Mouse (Mus musculus) hindbrain, embryonic 11.5 days (tissue): ENCODE measurements around the gene Fmo6. TPM values are rescaled to one million over a fixed set of nuclear protein-coding genes. Genes with fewer than 3 reads are reported as not detected.

Source experiments
- ATAC-seq: fragments of 200-750 bp; cut with Nextera tagmentation; 2 replicates; pipeline ENCODE4 v1.8.0; 2017; ENCODE audit warnings: mild to moderate bottlenecking, moderate TSS enrichment, moderate library complexity; ENCODE audit not compliant: low FRiP score
- DNase-seq: peaks from one replicate; pipeline ENCODE4 v3.0.0-alpha.2; 2015; ENCODE audit warnings: low spot score
- H3K27ac ChIP-seq: fragments of 300-500 bp; sonication (generic); 2 replicates; pipeline ENCODE4 v1.5.1; 2014; ENCODE audit warnings: mild to moderate bottlenecking, low read depth, low read length
- H3K27me3 ChIP-seq: fragments of 300-500 bp; sonication (generic); 2 replicates; pipeline ENCODE4 v1.6.1; 2014; ENCODE audit warnings: mild to moderate bottlenecking, low read length, moderate library complexity, mixed read lengths; ENCODE audit not compliant: control insufficient read depth, insufficient read depth
- H3K36me3 ChIP-seq: fragments of 300-500 bp; sonication (generic); 2 replicates; pipeline ENCODE4 v1.6.1; 2014; ENCODE audit warnings: mild to moderate bottlenecking, low read length, moderate library complexity, mixed read lengths; ENCODE audit not compliant: control insufficient read depth, insufficient read depth
- H3K4me1 ChIP-seq: fragments of 300-500 bp; sonication (generic); replicated peaks from 2 replicates; pipeline ENCODE4 v1.6.1; 2014; ENCODE audit warnings: low read length, mixed read lengths; ENCODE audit not compliant: control insufficient read depth, insufficient read depth
- H3K4me2 ChIP-seq: fragments of 300-500 bp; sonication (generic); replicated peaks from 2 replicates; pipeline ENCODE4 v1.6.1; 2014; ENCODE audit warnings: mild to moderate bottlenecking, low read depth, low read length
- H3K4me3 ChIP-seq: fragments of 300-500 bp; sonication (generic); 2 replicates; pipeline ENCODE4 v1.5.1; 2014; ENCODE audit warnings: low read depth, low read length
- H3K9ac ChIP-seq: fragments of 300-500 bp; sonication (generic); 2 replicates; pipeline ENCODE4 v1.6.1; 2014; ENCODE audit warnings: low read depth, low read length
- H3K9me3 ChIP-seq: fragments of 300-500 bp; sonication (generic); 2 replicates; pipeline ENCODE4 v1.6.1; 2016; ENCODE audit warnings: low read length; ENCODE audit not compliant: control insufficient read depth
- WGBS: fragments of 180-500 bp; shearing (Covaris S2); extraction: QIAGEN DNeasy Blood & Tissue Kit; methylation state at CpG from one replicate; pipeline ENCODE4 v1.1.7; 2014; 5-methylcytosine and 5-hydroxymethylcytosine counted together
- polyA plus RNA-seq: library from polyadenylated mRNA; unstranded; fragments of >200 nt; fragmentation: Nextera tagmentation; extraction: Ambion mirVana; gene quantifications from 2 replicates; pipeline ENCODE4 v1.2.1, GENCODE M21; 2014

The Fmo6 gene
- polyA plus RNA-seq, 1 experiment from 2014 or later: not detected

GRCm38 (mm10) chr1:162895900-162896299 lies 41.4 kb downstream of the Fmo6 start:
- H3K36me3 ChIP-seq: no peaks in the 10 kb centered on the region
- no peak overlapping the region for H3K4me3 ChIP-seq
- H3K4me2 ChIP-seq: no peak overlapping the region
- no peak overlapping the region for H3K27ac ChIP-seq
- WGBS: 43% methylated on average over 6 of the region's 6 CpGs
- no peaks in the 10 kb centered on the region for H3K4me1 ChIP-seq
- H3K27me3 ChIP-seq: no peaks in the 10 kb centered on the region
- no peak overlapping the region for H3K9ac ChIP-seq
- DNase-seq (peak; percentile 83), ATAC-seq (peak; percentile 61; the same call in 1 of the 2 replicates)
- no peaks in the 10 kb centered on the region for H3K9me3 ChIP-seq

GRCm38 (mm10) chr1:162893014-162893413 lies 44.3 kb downstream of the Fmo6 start:
- Histone ChIP-seq H3K4me1 (no peaks in the 10 kb centered on the region), H3K4me3 (no peak overlapping the region), H3K9ac (no peak overlapping the region), H3K27me3 (no peaks in the 10 kb centered on the region), H3K9me3 (no peaks in the 10 kb centered on the region), H3K4me2 (no peak overlapping the region), H3K36me3 (no peaks in the 10 kb centered on the region), H3K27ac (no peak overlapping the region)
- DNase-seq (no peak), ATAC-seq (no peak)
- 95% methylated on average over 6 of the region's 6 CpGs for WGBS

GRCm38 (mm10) chr1:162891980-162892451 lies 45.3 kb downstream of the Fmo6 start:
- 84% methylated on average over 6 of the region's 6 CpGs for WGBS
- no peaks in the 10 kb centered on the region for H3K36me3 ChIP-seq
- H3K9ac ChIP-seq: no peak overlapping the region
- H3K27ac ChIP-seq: no peak overlapping the region
- H3K27me3 ChIP-seq: no peaks in the 10 kb centered on the region
- DNase-seq (no peak), ATAC-seq (no peak)
- H3K4me3 ChIP-seq: no peak overlapping the region
- no peaks in the 10 kb centered on the region for H3K9me3 ChIP-seq
- no peak overlapping the region for H3K4me2 ChIP-seq
- no peaks in the 10 kb centered on the region for H3K4me1 ChIP-seq

- no peaks in the 10 kb centered on the region for H3K9me3 ChIP-seq
- no peak overlapping the region for H3K4me2 ChIP-seq
- H3K4me1 ChIP-seq: no peaks in the 10 kb centered on the region
- H3K9ac ChIP-seq: no peak overlapping the region
- H3K36me3 ChIP-seq: no peaks in the 10 kb centered on the region
- no peak overlapping the region for H3K4me3 ChIP-seq
- DNase-seq (no peak), ATAC-seq (no peak)
- 90% methylated on average over 12 of the region's 12 CpGs for WGBS
- no peaks in the 10 kb centered on the region for H3K27me3 ChIP-seq
- H3K27ac ChIP-seq: no peak overlapping the region
Measured at GRCm38 (mm10) chr1:162888646-162889045, 48.7 kb downstream of the Fmo6 start.

GRCm38 (mm10) chr1:162887644-162888043 lies 49.7 kb downstream of the Fmo6 start:
- WGBS: 95% methylated on average over 7 of the region's 7 CpGs
- Histone ChIP-seq H3K36me3 (no peaks in the 10 kb centered on the region), H3K4me2 (no peak overlapping the region), H3K9me3 (no peaks in the 10 kb centered on the region), H3K27me3 (no peaks in the 10 kb centered on the region), H3K4me1 (no peaks in the 10 kb centered on the region), H3K27ac (no peak overlapping the region), H3K4me3 (no peak overlapping the region), H3K9ac (no peak overlapping the region)
- ATAC-seq (no peak), DNase-seq (no peak)

- WGBS: 86% methylated on average over 11 of the region's 11 CpGs
- H3K27me3 ChIP-seq: no peaks in the 10 kb centered on the region
Measured at GRCm38 (mm10) chr1:162886138-162886816, 51.0 kb downstream of the Fmo6 start.

GRCm38 (mm10) chr1:162882681-162883080 lies 54.6 kb downstream of the Fmo6 start:
- Histone ChIP-seq H3K4me3 (no peak overlapping the region), H3K36me3 (no peaks in the 10 kb centered on the region), H3K27me3 (no peaks in the 10 kb centered on the region), H3K4me1 (no peaks in the 10 kb centered on the region), H3K9ac (no peak overlapping the region), H3K27ac (no peak overlapping the region), H3K9me3 (no peaks in the 10 kb centered on the region), H3K4me2 (no peak overlapping the region)
- 87% methylated on average over 4 of the region's 4 CpGs for WGBS
- no peak for DNase-seq
- no peak for ATAC-seq

More at GRCm38 (mm10) chr1:162886138-162886816, 51.0 kb downstream of the Fmo6 start:
- no peak overlapping the region for H3K4me2 ChIP-seq
- DNase-seq (no peak), ATAC-seq (no peak)
- no peak overlapping the region for H3K27ac ChIP-seq
- no peaks in the 10 kb centered on the region for H3K4me1 ChIP-seq
- H3K9me3 ChIP-seq: no peaks in the 10 kb centered on the region
- H3K9ac ChIP-seq: no peak overlapping the region
- no peak overlapping the region for H3K4me3 ChIP-seq
- no peaks in the 10 kb centered on the region for H3K36me3 ChIP-seq

- H3K27me3 ChIP-seq: no peaks in the 10 kb centered on the region
- 61% methylated on average over 11 of the region's 11 CpGs for WGBS
- 0 out of 2 replicates have a peak, but pooled peaks have one; percentile 12 for ATAC-seq
- DNase-seq: peak; percentile 65
- no peaks in the 10 kb centered on the region for H3K9me3 ChIP-seq
- H3K9ac ChIP-seq: no peak overlapping the region
- no peak overlapping the region for H3K4me2 ChIP-seq
- no peak overlapping the region for H3K27ac ChIP-seq
- H3K4me3 ChIP-seq: no peak overlapping the region
- no peaks in the 10 kb centered on the region for H3K4me1 ChIP-seq
- no peaks in the 10 kb centered on the region for H3K36me3 ChIP-seq
Measured at GRCm38 (mm10) chr1:162879595-162880369, 57.5 kb downstream of the Fmo6 start.
